8 mouse cellular contexts compared by ENCODE assay signal in genomic region chr13:112375766-112376165, GRCm38 (mm10).
DNase-seq lines count a peak whose midpoint lies in the region; ATAC-seq lines count a peak whose summit lies in the region.

No protein-coding gene starts in this region.

- peak; percentile 20 to 42 for DNase-seq in cerebellum, postnatal 25 days
- no peak for DNase-seq in cerebellum, adult 9-11 months
- DNase-seq in right cerebral cortex, postnatal 14 days, result peak; percentile 12
- no peak for DNase-seq in right cerebral cortex, adult 18-20 months
- DNase-seq in kidney, adult 9 months, result peak; percentile 93
- DNase-seq in retina, postnatal 1 day, result peak; percentile 75
- DNase-seq in left cerebral cortex, adult 18-20 months (ENCODE audit: low spot score in 2 of 2), result no peak

- ATAC-seq in erythroblast, adult 5-6 weeks (replicated peaks; ENCODE audit: low FRiP score, poor library complexity, severe bottlenecking), result no peak

Comparison
In these comparisons a context has a peak if more than half of its experiments do, and no peak if none do; other contexts are left out.
1. DNase-seq: peak in cerebellum, postnatal 25 days (2 of 2), right cerebral cortex, postnatal 14 days (single experiment), kidney, adult 9 months (single experiment) and retina, postnatal 1 day (single experiment); none in cerebellum, adult 9-11 months (single experiment), right cerebral cortex, adult 18-20 months (single experiment) and left cerebral cortex, adult 18-20 months (0 of 2).